Mouse (Mus musculus) thymus, postnatal 36 days (tissue): ENCODE results near the gene Slc22a4.
"Not testable (repeated sequence)": the region's sequence is repeated elsewhere in the genome, so short reads cannot be mapped to it uniquely, and the experiment has no call there.

Source experiments
- DNase-seq, 2 experiments: peaks; one replicate each; pipeline ENCODE4 v3.0.0; 2022; ENCODE audit warnings: mixed read lengths in 2 of 2

Slc22a4 gene

GRCm38 (mm10) chr11:54004221-54004620 lies 23.7 kb downstream of the Slc22a4 start:
- no peak for DNase-seq

- DNase-seq: peak; percentile 25 to 39
Observed at GRCm38 (mm10) chr11:54002761-54003717, 24.9 kb downstream of the Slc22a4 start.

GRCm38 (mm10) chr11:54002147-54002760 lies 25.6 kb downstream of the Slc22a4 start:
- peak; percentile 56 to 59 for DNase-seq

GRCm38 (mm10) chr11:53997661-53998060 lies 30.2 kb downstream of the Slc22a4 start:
- no peak for DNase-seq

- no peak for DNase-seq
Observed at GRCm38 (mm10) chr11:53992264-53992663, 35.6 kb downstream of the Slc22a4 start.

- DNase-seq: no peak
Observed at GRCm38 (mm10) chr11:53989232-53989631, 38.7 kb downstream of the Slc22a4 start.

- no peak for DNase-seq
Observed at GRCm38 (mm10) chr11:53988081-53988480, 39.8 kb downstream of the Slc22a4 start.

GRCm38 (mm10) chr11:53981396-53981795 lies 46.5 kb downstream of the Slc22a4 start:
- DNase-seq: no peak

- DNase-seq: peak; percentile 43 to 65
Observed at GRCm38 (mm10) chr11:53979788-53980621, 47.9 kb downstream of the Slc22a4 start, which contains the start of gene Slc22a21. TSS of gene Slc22a21 (minus strand) at chr11:53980332.

GRCm38 (mm10) chr11:53979456-53979787 lies 48.5 kb downstream of the Slc22a4 start:
- DNase-seq: not testable (repeated sequence)

GRCm38 (mm10) chr11:53977672-53978071 lies 50.2 kb downstream of the Slc22a4 start:
- DNase-seq: no peak

- DNase-seq: no peak
Observed at GRCm38 (mm10) chr11:53975559-53975958, 52.3 kb downstream of the Slc22a4 start.

GRCm38 (mm10) chr11:53958984-53959383 lies 68.9 kb downstream of the Slc22a4 start:
- DNase-seq: no peak

- DNase-seq: peak; percentile 30 to 51
Observed at GRCm38 (mm10) chr11:53958176-53958575, 69.7 kb downstream of the Slc22a4 start.

GRCm38 (mm10) chr11:53956636-53957035 lies 71.3 kb downstream of the Slc22a4 start:
- no peak for DNase-seq

- no peak for DNase-seq
Observed at GRCm38 (mm10) chr11:53954653-53955052, 73.2 kb downstream of the Slc22a4 start.

GRCm38 (mm10) chr11:53950133-53950532 lies 77.8 kb downstream of the Slc22a4 start:
- not testable (repeated sequence) for DNase-seq
